Mouse (Mus musculus) intestine, embryonic 16.5 days (tissue): ENCODE measurements at regions not wholly inside any gene's neighbourhood (a gene's known extent, or its start where the extent isn't known, plus 50 kb on each side); places are given as distances from the start of the nearest gene placed in this dataset.

Source experiments
- ATAC-seq: fragments of 200-750 bp; cut with Nextera tagmentation; 2 replicates; pipeline ENCODE4 v1.8.0; 2017; ENCODE audit warnings: moderate TSS enrichment, moderate library complexity
- H3K27ac ChIP-seq: fragments of 300-500 bp; sonication (generic); 2 replicates; pipeline ENCODE4 v1.5.1; 2014; ENCODE audit warnings: mild to moderate bottlenecking, low read length
- H3K27me3 ChIP-seq: fragments of 300-500 bp; sonication (generic); replicated peaks from 2 replicates; pipeline ENCODE4 v1.6.1; 2014; ENCODE audit warnings: low read length, control low read depth, mixed read lengths; ENCODE audit not compliant: control insufficient read depth, insufficient read depth
- H3K36me3 ChIP-seq: fragments of 300-500 bp; sonication (generic); 2 replicates; pipeline ENCODE4 v1.6.1; 2014; ENCODE audit warnings: low read length, control low read depth; ENCODE audit not compliant: control insufficient read depth, insufficient read depth
- H3K4me1 ChIP-seq: fragments of 300-500 bp; sonication (generic); 2 replicates; pipeline ENCODE4 v1.6.1; 2014; ENCODE audit warnings: low read length, control low read depth, mixed read lengths; ENCODE audit not compliant: control insufficient read depth, insufficient read depth
- H3K4me2 ChIP-seq: fragments of 300-500 bp; sonication (generic); 2 replicates; pipeline ENCODE4 v1.6.1; 2014; ENCODE audit warnings: low read depth, low read length, control low read depth
- H3K4me3 ChIP-seq: fragments of 300-500 bp; sonication (generic); 2 replicates; pipeline ENCODE4 v1.5.1; 2014; ENCODE audit warnings: mild to moderate bottlenecking, low read length
- H3K9ac ChIP-seq: fragments of 300-500 bp; sonication (generic); 2 replicates; pipeline ENCODE4 v1.6.1; 2014; ENCODE audit warnings: low read depth, low read length
- H3K9me3 ChIP-seq: fragments of 300-500 bp; sonication (generic); 2 replicates; pipeline ENCODE4 v1.6.1; 2016; ENCODE audit warnings: low read length, control low read depth; ENCODE audit not compliant: control insufficient read depth
- WGBS: fragments of 180-500 bp; shearing (Covaris S2); extraction: QIAGEN DNeasy Blood & Tissue Kit; methylation state at CpG from one replicate; pipeline ENCODE4 v1.1.7; 2014; 5-methylcytosine and 5-hydroxymethylcytosine counted together

DNA sequence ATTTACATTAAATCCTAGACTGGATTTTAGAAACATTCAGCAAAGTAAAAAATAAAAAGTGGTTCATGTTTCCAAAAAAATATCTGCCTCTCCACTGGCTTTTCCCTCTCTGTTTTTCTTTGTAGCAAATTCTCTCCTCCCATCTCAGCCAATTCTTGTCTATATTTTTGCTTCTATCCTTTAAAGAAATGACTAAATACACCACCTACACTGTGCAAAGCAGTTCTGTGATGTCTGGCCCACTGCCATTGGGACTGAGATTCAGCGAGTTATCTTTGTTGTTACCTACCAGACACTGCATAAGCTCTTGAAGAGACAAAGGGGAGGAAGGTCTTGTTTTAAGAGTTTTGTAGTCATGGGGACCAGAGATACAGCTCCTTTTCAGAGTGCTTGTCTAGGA is 835.8 kb upstream of the Klhl29 start:
- H3K27ac ChIP-seq, result no peak overlapping the region
- ATAC-seq, result no peak
- H3K9ac ChIP-seq, result no peak overlapping the region
- no peaks in the 10 kb centered on the region for H3K36me3 ChIP-seq
- no peaks in the 10 kb centered on the region for H3K4me1 ChIP-seq
- no peak overlapping the region for H3K4me2 ChIP-seq
- H3K9me3 ChIP-seq, result no peaks in the 10 kb centered on the region
- no peaks in the 10 kb centered on the region for H3K27me3 ChIP-seq
- 62% methylated on average over 1 of the region's 1 CpGs for WGBS
- H3K4me3 ChIP-seq, result no peak overlapping the region

- H3K9me3 ChIP-seq, result no peaks in the 10 kb centered on the region
- H3K36me3 ChIP-seq, result no peaks in the 10 kb centered on the region
- H3K27ac ChIP-seq, result no peak overlapping the region
- no peak overlapping the region for H3K4me2 ChIP-seq
- no peak for ATAC-seq
- no peaks in the 10 kb centered on the region for H3K27me3 ChIP-seq
- H3K9ac ChIP-seq, result no peak overlapping the region
- H3K4me3 ChIP-seq, result no peak overlapping the region
- H3K4me1 ChIP-seq, result no peaks in the 10 kb centered on the region
- 61% methylated on average over 3 of the region's 3 CpGs for WGBS
Measured at GRCm38 (mm10) chr12:6189232-6189631, 813.8 kb upstream of the Klhl29 start.

DNA sequence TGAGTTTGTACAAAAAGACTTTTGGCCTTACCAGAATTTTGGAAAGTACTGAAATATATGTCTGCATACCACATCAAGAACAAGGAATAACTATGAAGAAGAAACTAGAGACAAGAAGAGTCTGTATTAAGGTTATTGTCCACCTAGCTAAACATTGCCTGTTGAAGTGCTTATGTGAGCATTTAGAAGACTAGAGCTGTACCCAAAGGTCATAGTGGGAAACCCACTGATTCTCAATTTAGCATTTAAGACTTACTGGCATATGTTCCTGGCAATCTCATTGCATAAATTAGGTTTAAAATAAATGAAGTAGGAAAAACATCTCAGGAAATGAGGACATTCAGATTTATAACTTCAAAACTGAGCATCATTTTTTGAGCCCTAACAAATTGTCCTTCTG is 793.3 kb upstream of the Klhl29 start:
- Histone ChIP-seq H3K4me2 (no peak overlapping the region), H3K27me3 (no peaks in the 10 kb centered on the region)
- ATAC-seq, result no peak

DNA sequence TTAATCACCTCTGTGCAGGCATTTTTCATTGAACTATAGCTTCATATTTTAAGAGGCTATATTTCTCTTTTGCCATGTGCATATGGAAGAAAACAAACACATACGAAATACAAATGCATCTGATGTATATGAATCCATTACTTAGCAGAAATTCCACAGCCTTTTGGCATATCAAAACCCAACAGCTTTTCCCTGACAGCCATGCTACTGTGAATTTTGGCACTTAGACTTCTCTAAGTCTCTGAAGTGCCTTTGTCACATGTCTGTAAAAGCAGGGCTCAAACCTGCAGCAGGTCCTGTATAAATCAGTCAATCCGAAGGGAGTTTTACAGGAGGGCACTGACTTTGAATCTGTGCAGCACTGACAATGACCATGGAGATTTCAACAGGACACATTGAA is 778.8 kb upstream of the Klhl29 start:
- no peaks in the 10 kb centered on the region for H3K4me1 ChIP-seq
- no peak overlapping the region for H3K27ac ChIP-seq
- H3K4me2 ChIP-seq, result no peak overlapping the region
- H3K9ac ChIP-seq, result no peak overlapping the region
- H3K4me3 ChIP-seq, result no peak overlapping the region
- H3K27me3 ChIP-seq, result no peaks in the 10 kb centered on the region
- WGBS, result 72% methylated on average over 2 of the region's 2 CpGs
- no peak for ATAC-seq
- no peaks in the 10 kb centered on the region for H3K36me3 ChIP-seq
- H3K9me3 ChIP-seq, result no peaks in the 10 kb centered on the region

More for the DNA sequence above, 793.3 kb upstream of the Klhl29 start:
- Histone ChIP-seq H3K9me3 (no peaks in the 10 kb centered on the region), H3K9ac (no peak overlapping the region), H3K36me3 (no peaks in the 10 kb centered on the region), H3K27ac (no peak overlapping the region), H3K4me1 (no peaks in the 10 kb centered on the region), H3K4me3 (no peak overlapping the region)

DNA sequence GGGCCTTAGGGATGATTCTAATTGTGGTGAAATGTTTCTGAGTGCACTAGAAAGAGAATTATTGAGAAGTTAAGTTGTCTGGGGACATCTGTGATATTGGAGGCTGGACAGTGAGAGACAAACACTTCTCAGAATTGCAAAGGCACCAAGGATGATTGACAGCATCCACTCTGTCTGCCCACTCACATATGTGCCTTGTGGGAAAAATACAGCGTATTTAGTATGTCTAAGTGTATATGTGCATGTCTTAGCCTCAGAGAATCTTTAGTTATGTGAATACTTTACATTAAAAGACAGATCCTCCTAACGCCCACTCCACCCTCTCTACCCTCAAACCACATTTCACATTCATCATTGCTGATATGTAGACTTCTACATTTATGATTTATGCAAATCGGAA is 776.0 kb upstream of the Klhl29 start:
- WGBS, result 89% methylated on average over 3 of the region's 3 CpGs
- ATAC-seq, result no peak
- Histone ChIP-seq H3K27me3 (no peaks in the 10 kb centered on the region), H3K4me1 (no peaks in the 10 kb centered on the region), H3K9ac (no peak overlapping the region), H3K27ac (no peak overlapping the region), H3K4me2 (no peak overlapping the region), H3K9me3 (no peaks in the 10 kb centered on the region), H3K36me3 (no peaks in the 10 kb centered on the region), H3K4me3 (no peak overlapping the region)

GRCm38 (mm10) chr12:6132451-6132850 is 757.0 kb upstream of the Klhl29 start:
- no peak overlapping the region for H3K9ac ChIP-seq
- ATAC-seq, result no peak
- no peaks in the 10 kb centered on the region for H3K36me3 ChIP-seq
- no peaks in the 10 kb centered on the region for H3K4me1 ChIP-seq
- H3K4me2 ChIP-seq, result no peak overlapping the region
- no peaks in the 10 kb centered on the region for H3K27me3 ChIP-seq
- no peak overlapping the region for H3K27ac ChIP-seq
- no peaks in the 10 kb centered on the region for H3K9me3 ChIP-seq
- WGBS, result 86% methylated on average over 2 of the region's 2 CpGs
- H3K4me3 ChIP-seq, result no peak overlapping the region

DNA sequence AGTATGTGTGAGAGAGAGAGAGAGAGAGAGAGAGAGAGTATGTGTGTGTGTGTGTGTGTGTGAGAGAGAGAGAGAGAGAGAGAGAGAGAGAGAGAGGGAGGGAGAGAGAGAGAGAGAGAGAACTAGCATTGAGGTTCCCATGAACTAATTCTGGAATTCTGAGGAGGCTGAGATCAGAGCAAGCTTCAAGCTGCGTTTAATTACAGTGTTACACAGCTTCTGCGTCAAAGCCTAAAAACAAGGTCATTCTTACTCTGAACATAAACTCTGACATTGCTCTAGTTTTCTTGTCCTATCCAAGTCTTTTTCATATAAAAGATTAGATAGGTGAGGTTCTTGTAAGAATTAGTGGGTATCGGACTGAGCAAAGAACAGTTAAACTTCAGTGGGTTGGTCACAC is 744.1 kb upstream of the Klhl29 start:
- 82% methylated on average over 3 of the region's 3 CpGs for WGBS
- Histone ChIP-seq H3K36me3 (no peaks in the 10 kb centered on the region), H3K4me2 (no peak overlapping the region), H3K27ac (no peak overlapping the region), H3K9ac (no peak overlapping the region), H3K4me3 (no peak overlapping the region), H3K27me3 (no peaks in the 10 kb centered on the region), H3K4me1 (no peaks in the 10 kb centered on the region), H3K9me3 (no peaks in the 10 kb centered on the region)
- ATAC-seq, result no peak

GRCm38 (mm10) chr12:6115254-6115653 is 739.8 kb upstream of the Klhl29 start:
- Histone ChIP-seq H3K36me3 (no peaks in the 10 kb centered on the region), H3K9me3 (no peaks in the 10 kb centered on the region), H3K4me2 (no peak overlapping the region), H3K27me3 (no peaks in the 10 kb centered on the region), H3K4me1 (no peaks in the 10 kb centered on the region), H3K27ac (no peak overlapping the region), H3K4me3 (no peak overlapping the region), H3K9ac (no peak overlapping the region)
- 75% methylated on average over 1 of the region's 1 CpGs for WGBS
- no peak for ATAC-seq

DNA sequence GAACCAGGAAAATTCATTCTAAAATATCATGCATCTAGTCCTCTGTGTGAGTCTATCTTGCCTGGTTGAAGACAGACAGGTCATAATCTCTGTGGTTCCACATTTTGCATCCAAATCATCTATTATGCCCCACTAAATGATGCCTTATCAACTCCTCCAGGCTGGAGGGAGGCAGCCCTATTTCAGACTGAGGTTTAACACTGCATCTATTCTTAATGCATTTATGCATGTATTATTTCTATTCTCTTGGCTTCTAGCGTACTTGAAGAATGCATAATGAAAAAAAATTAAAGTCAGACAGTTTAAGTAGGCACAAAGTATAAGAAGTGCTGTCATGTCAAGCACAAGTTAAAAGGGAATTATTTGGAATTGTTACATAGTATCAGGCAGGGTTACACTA is 721.8 kb upstream of the Klhl29 start:
- no peak for ATAC-seq
- Histone ChIP-seq H3K4me2 (no peak overlapping the region), H3K9ac (no peak overlapping the region), H3K4me3 (no peak overlapping the region), H3K36me3 (no peaks in the 10 kb centered on the region), H3K27ac (no peak overlapping the region), H3K9me3 (no peaks in the 10 kb centered on the region), H3K4me1 (no peaks in the 10 kb centered on the region), H3K27me3 (no peaks in the 10 kb centered on the region)
- 73% methylated on average over 1 of the region's 1 CpGs for WGBS

- 53% methylated on average over 3 of the region's 3 CpGs for WGBS
- H3K4me2 ChIP-seq, result no peak overlapping the region
- no peaks in the 10 kb centered on the region for H3K9me3 ChIP-seq
- no peaks in the 10 kb centered on the region for H3K36me3 ChIP-seq
- H3K4me3 ChIP-seq, result no peak overlapping the region
- H3K27me3 ChIP-seq, result no peaks in the 10 kb centered on the region
- no peak overlapping the region for H3K27ac ChIP-seq
- no peak overlapping the region for H3K9ac ChIP-seq
- no peaks in the 10 kb centered on the region for H3K4me1 ChIP-seq
- ATAC-seq, result no peak
Measured at GRCm38 (mm10) chr12:6087627-6088350, 712.3 kb upstream of the Klhl29 start.
